Mouse (Mus musculus) stomach, postnatal 0 days (tissue): Measurements from ENCODE around the gene Sptan1.

Experiments
- CTCF ChIP-seq: IDR thresholded peaks from 2 replicates; pipeline ENCODE4 v1.5.1; 2016; ENCODE audit warnings: antibody characterized with exemption, low read depth, mild to moderate bottlenecking, moderate library complexity
- EP300 ChIP-seq: optimal IDR thresholded peaks from 2 replicates; pipeline ENCODE3; 2016; ENCODE audit warnings: antibody characterized with exemption

GRCm38 (mm10) chr2:30073285-30073684, 107.9 kb downstream of the Sptan1 start:
- TF ChIP-seq CTCF (no peak), EP300 (no peak)
